ENCODE assay signal across 18 mouse cellular contexts in genomic region chr11:84889492-84889891, GRCm38 (mm10).
"Had no signal": no experiment of that assay in that cellular context is flagged by ENCODE, and none has a peak within 500 bp of the region (broad histone marks: within the 10 kb centered on the region; RNA-seq: fewer than 3 reads in every experiment).

No protein-coding gene starts in this region.

- H3K9ac ChIP-seq: liver, embryonic 15.5 days; lung, embryonic 15.5 days; midbrain, embryonic 13.5 days; midbrain, embryonic 15.5 days; neural tube, embryonic 12.5 days; stomach, embryonic 15.5 days had no signal

- H3K27me3 ChIP-seq: liver, embryonic 15.5 days; lung, embryonic 15.5 days; megakaryocyte, embryonic 14.5 days; midbrain, embryonic 13.5 days; midbrain, embryonic 15.5 days; neural tube, embryonic 12.5 days; stomach, embryonic 15.5 days had no signal

- DNase-seq: lung, adult 2 months; lung, postnatal 14 days; lung, postnatal 36 days; right cerebral cortex, postnatal 14 days; thymus, adult 2 months; thymus, postnatal 25 days; thymus, postnatal 4 days had no signal

- H3K9me3 ChIP-seq: liver, embryonic 15.5 days; lung, embryonic 15.5 days; megakaryocyte, embryonic 14.5 days; midbrain, embryonic 13.5 days; midbrain, embryonic 15.5 days; neural tube, embryonic 12.5 days; stomach, embryonic 15.5 days had no signal

- ATAC-seq: lung, postnatal 0 days; midbrain, embryonic 13.5 days; midbrain, embryonic 15.5 days had no signal

- H3K4me2 ChIP-seq: liver, embryonic 15.5 days; lung, embryonic 15.5 days; midbrain, embryonic 11.5 days; midbrain, embryonic 13.5 days; midbrain, embryonic 15.5 days; neural tube, embryonic 12.5 days; stomach, embryonic 15.5 days had no signal

- H3K4me1 ChIP-seq: liver, embryonic 15.5 days; lung, embryonic 15.5 days; midbrain, embryonic 13.5 days; midbrain, embryonic 15.5 days; neural tube, embryonic 12.5 days; stomach, embryonic 15.5 days had no signal

- H3K27ac ChIP-seq: liver, embryonic 15.5 days; lung, embryonic 15.5 days; macrophage; midbrain, embryonic 13.5 days; midbrain, embryonic 15.5 days; neural tube, embryonic 12.5 days; stomach, embryonic 15.5 days; stomach, postnatal 0 days had no signal

- H3K4me3 ChIP-seq: liver, embryonic 15.5 days; lung, embryonic 15.5 days; megakaryocyte, embryonic 14.5 days; midbrain, embryonic 13.5 days; midbrain, embryonic 15.5 days; neural tube, embryonic 12.5 days; stomach, embryonic 15.5 days had no signal
